Mouse (Mus musculus): ENCODE measurements around the gene Jazf1. TPM values are rescaled to one million over a fixed set of nuclear protein-coding genes. Genes with fewer than 3 reads are reported as not detected.

Jazf1 gene
- polyA plus RNA-seq, 1 experiment from 2014 or later: 24.9 TPM

DNA sequence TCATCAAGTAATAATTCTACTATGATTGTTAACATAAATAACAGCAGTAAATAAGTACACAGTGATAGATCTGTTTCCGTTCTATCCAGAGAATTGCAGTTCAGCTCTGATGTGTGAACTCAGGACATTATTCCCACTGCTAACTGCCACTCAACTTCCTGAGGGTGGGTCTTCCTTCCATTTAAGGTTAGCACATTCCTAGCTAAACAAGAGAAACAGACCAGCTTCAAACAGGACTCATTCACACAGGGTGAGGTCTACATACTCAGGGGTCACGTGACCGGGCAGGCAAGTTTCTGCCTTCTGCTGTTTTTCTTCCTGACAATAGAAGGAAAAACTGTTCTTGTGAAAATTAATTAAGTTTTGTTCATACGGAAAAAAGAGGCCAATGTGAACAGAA, 230.6 kb downstream of the Jazf1 start:
- Histone ChIP-seq H3K4me2 (replicated peaks) (no peak overlapping the region), H3K9me3 (no peaks in the 10 kb centered on the region), H3K4me1 (replicated peaks) (peaks cover 34% of the 10 kb centered on the region), H3K27me3 (0 out of 2 replicates have a peak, but pooled peaks cover 2% of the 10 kb centered on the region), H3K9ac (replicated peaks) (no peak overlapping the region), H3K27ac (no peak overlapping the region), H3K36me3 (no peaks in the 10 kb centered on the region), H3K4me3 (replicated peaks) (no peak overlapping the region)
- ATAC-seq: no peak
- 74% methylated on average over 4 of the region's 4 CpGs for WGBS

DNA sequence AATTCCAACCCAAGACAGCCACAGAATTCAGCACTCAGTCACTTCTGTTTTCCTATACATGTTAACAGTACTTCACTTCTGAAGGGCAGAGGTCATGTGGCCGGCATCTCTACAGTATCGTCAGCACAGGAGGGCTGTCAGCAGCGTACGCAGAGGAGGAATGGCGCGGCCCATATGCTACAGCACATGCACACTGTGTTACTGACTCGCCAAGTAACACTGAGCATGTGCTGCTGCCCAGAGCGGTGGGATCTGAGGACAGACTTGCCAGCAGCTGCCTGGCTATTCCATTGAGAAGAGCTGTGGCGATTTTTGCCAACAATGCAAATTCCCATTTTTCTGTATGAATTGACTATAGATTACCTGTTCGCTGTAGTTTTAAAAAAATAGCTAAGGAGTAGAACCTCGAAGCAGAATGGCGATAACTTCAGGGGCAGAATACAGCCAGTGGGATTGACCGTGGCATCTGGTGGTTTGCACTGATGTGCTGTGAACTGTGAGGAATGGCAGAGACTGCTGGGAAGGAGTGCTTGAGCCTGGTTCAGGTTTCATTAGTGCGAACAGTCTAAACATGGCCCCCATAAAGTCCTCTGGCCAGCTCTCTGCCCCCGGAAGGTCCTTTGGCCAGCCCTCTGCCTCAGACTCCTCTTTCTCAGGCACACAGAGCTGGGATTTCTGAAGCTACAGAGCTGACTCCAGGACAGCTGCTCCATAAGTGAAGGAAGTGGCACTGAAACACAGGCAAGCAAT, 232.1 kb downstream of the Jazf1 start:
- no peaks in the 10 kb centered on the region for H3K9me3 ChIP-seq
- H3K4me2 ChIP-seq (replicated peaks): no peak overlapping the region
- no peaks in the 10 kb centered on the region for H3K36me3 ChIP-seq
- H3K9ac ChIP-seq (replicated peaks): no peak overlapping the region
- 0 out of 2 replicates have a peak, but pooled peaks cover 2% of the 10 kb centered on the region for H3K27me3 ChIP-seq
- WGBS: 85% methylated on average over 15 of the region's 15 CpGs
- H3K27ac ChIP-seq: no peak overlapping the region
- no peak for ATAC-seq
- peaks cover 33% of the 10 kb centered on the region for H3K4me1 ChIP-seq (replicated peaks)
- H3K4me3 ChIP-seq (replicated peaks): no peak overlapping the region

DNA sequence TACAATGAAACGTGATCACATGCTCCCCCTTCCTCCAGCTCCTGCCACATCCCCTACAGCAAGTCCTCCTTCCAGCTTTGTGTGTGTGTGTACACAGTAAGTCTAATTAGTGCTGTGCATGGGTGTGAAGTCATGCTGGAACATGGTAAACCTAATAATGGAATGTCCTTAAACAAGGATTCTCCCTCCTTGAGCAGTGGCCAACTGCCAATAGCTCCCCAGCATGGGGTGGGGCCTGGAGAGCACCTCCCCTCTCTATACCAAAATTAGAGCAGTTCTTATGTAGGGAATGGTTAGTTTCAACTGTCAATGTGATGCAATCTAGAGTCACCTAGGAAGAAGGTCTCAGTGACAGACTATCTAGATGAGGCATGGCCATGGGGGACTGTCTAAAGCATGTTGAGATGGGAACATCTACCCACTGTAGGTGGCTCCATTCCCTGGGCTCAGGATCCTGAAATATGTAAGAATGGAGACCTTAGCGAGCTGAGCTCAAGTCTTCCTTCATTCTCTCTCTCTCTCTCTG, 240.6 kb downstream of the Jazf1 start:
- Histone ChIP-seq H3K27ac (no peak overlapping the region), H3K9me3 (no peaks in the 10 kb centered on the region), H3K36me3 (no peaks in the 10 kb centered on the region), H3K4me2 (replicated peaks) (no peak overlapping the region), H3K4me3 (replicated peaks) (no peak overlapping the region), H3K4me1 (replicated peaks) (peaks cover 33% of the 10 kb centered on the region), H3K27me3 (0 out of 2 replicates have a peak, but pooled peaks cover 3% of the 10 kb centered on the region), H3K9ac (replicated peaks) (no peak overlapping the region)
- ATAC-seq: no peak
- WGBS: 93% methylated on average over 2 of the region's 2 CpGs

DNA sequence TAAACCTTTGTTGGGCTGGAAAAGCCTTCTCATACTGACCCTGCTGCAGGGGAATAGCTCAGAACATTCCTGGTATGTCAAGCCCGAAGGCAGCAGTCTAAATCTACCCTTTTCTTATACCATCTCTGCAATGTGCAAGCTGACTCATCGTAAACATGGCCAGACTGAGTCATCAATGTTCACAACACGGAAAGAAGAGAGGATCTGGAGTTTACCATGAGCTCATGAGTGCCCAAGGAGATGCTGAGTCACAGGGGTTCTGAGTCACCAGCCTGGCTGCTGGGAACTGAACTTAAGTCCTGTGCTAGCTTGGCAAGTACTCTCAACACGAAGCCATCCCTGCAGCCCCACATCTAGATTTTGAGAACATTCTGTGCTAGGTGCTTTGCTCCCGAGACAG, 242.9 kb downstream of the Jazf1 start:
- 0 out of 2 replicates have a peak, but pooled peaks cover 3% of the 10 kb centered on the region for H3K27me3 ChIP-seq
- ATAC-seq: no peak
- 87% methylated on average over 5 of the region's 5 CpGs for WGBS
- H3K9ac ChIP-seq (replicated peaks): no peak overlapping the region
- no peak overlapping the region for H3K4me3 ChIP-seq (replicated peaks)
- no peak overlapping the region for H3K4me2 ChIP-seq (replicated peaks)
- peaks cover 42% of the 10 kb centered on the region for H3K4me1 ChIP-seq (replicated peaks)
- no peaks in the 10 kb centered on the region for H3K9me3 ChIP-seq
- H3K36me3 ChIP-seq: no peaks in the 10 kb centered on the region
- H3K27ac ChIP-seq: peak overlapping the region; percentile 58; the same call in 1 of the 2 replicates

DNA sequence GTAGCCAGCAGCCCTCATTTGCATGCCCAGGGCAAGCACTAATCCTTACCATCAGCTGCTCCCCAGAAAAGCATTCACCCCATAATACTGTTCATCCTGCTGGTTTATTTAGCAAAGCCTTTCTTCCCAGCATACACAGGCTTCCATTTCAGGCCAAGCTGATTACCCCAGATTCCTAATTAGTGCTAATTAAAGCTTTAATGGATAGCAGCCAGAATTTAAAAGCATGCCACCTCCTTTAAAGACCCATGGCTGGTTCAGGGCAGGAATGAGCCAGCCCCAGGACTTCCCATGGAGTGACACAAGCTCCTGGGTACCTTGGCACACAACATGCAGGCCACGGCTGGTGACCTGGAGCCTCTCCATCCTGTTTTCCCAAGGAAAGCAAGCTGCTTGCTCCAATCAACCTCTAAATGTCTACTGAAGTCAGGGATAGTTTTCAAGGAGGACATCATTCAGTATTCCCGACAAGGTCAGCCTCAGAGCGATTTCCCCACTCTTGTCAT, 243.4 kb downstream of the Jazf1 start:
- Histone ChIP-seq H3K4me3 (replicated peaks) (no peak overlapping the region), H3K27ac (peak overlapping the region; percentile 58; the same call in 1 of the 2 replicates), H3K4me2 (replicated peaks) (no peak overlapping the region), H3K36me3 (no peaks in the 10 kb centered on the region), H3K9me3 (no peaks in the 10 kb centered on the region), H3K9ac (replicated peaks) (no peak overlapping the region), H3K4me1 (replicated peaks) (peaks cover 43% of the 10 kb centered on the region), H3K27me3 (0 out of 2 replicates have a peak, but pooled peaks cover 3% of the 10 kb centered on the region)
- peak; percentile 71 for ATAC-seq
- 65% methylated on average over 3 of the region's 3 CpGs for WGBS

DNA sequence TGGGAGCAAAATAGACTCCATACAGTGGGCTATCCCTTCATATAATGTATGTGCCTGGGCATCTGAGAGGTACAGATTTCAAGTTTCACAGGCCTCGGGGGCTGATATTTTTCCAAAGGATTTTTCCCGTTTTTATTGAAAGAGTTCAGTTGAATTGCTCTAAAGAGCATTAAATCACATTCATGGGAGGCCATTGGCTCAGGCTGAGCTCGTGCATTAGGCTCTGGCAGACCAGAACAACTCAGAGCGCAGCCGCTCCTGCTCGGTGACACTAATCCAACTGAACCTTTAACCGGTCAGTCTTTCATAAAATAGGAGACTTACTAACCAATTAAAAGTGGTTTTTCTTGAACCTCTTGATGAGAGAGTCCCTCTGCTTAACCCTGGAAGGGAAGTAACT, 245.4 kb downstream of the Jazf1 start:
- no peaks in the 10 kb centered on the region for H3K9me3 ChIP-seq
- H3K36me3 ChIP-seq: no peaks in the 10 kb centered on the region
- H3K4me1 ChIP-seq (replicated peaks): peaks cover 38% of the 10 kb centered on the region
- H3K9ac ChIP-seq (replicated peaks): no peak overlapping the region
- H3K4me3 ChIP-seq (replicated peaks): no peak overlapping the region
- no peak overlapping the region for H3K4me2 ChIP-seq (replicated peaks)
- H3K27ac ChIP-seq: 0 out of 2 replicates have a peak overlapping the region, but pooled peaks have one; percentile 15
- WGBS: 7% methylated on average over 7 of the region's 7 CpGs
- ATAC-seq: no peak
- H3K27me3 ChIP-seq: 0 out of 2 replicates have a peak, but pooled peaks cover 2% of the 10 kb centered on the region

DNA sequence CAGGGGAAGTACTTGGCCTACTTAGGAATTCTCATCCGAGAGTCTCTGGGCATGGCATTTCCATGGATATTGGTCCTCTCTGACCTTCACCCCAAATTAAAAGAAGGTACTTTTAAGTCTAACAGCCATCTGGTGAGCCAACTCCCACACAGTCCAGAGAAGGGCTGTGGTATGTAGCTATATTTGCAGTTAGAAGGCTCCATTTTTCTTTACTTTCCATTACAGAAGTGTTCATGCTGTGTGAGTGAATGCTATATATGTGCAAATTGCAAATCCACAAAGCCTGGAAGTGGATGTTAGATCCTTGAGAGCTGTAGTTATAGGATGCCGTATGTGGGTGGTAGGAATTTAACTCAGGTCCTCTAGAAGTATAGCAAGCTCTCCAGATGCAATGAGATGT, 245.8 kb downstream of the Jazf1 start:
- H3K4me1 ChIP-seq (replicated peaks): peaks cover 38% of the 10 kb centered on the region
- no peaks in the 10 kb centered on the region for H3K27me3 ChIP-seq
- H3K27ac ChIP-seq: no peak overlapping the region
- no peaks in the 10 kb centered on the region for H3K36me3 ChIP-seq
- no peak overlapping the region for H3K4me3 ChIP-seq (replicated peaks)
- no peak overlapping the region for H3K4me2 ChIP-seq (replicated peaks)
- WGBS: 66% methylated on average over 2 of the region's 2 CpGs
- H3K9me3 ChIP-seq: no peaks in the 10 kb centered on the region
- no peak overlapping the region for H3K9ac ChIP-seq (replicated peaks)
- no peak for ATAC-seq

DNA sequence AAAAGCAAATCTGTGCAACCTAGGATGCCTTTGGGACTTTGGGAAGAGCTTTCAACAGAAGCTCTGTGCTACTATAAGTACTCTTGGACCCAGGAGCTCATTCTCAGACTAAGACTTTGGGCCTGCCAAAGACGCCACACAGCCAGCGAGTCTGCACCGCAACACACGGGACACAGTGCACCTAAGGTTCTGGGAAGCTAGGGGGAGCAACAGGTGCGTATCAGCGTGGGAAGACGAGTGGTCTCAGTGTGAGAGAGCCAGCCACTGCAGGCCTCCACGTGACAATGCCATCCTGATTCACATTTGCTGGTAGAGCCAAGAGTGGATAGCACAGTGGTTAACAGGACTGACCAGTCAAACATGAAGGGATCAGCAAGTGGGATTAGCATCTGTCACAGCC, 249.1 kb downstream of the Jazf1 start:
- 74% methylated on average over 8 of the region's 8 CpGs for WGBS
- Histone ChIP-seq H3K27ac (no peak overlapping the region), H3K4me2 (replicated peaks) (no peak overlapping the region), H3K9me3 (no peaks in the 10 kb centered on the region), H3K9ac (replicated peaks) (no peak overlapping the region), H3K27me3 (no peaks in the 10 kb centered on the region), H3K36me3 (no peaks in the 10 kb centered on the region), H3K4me1 (replicated peaks) (peaks cover 26% of the 10 kb centered on the region), H3K4me3 (replicated peaks) (no peak overlapping the region)
- ATAC-seq: no peak

DNA sequence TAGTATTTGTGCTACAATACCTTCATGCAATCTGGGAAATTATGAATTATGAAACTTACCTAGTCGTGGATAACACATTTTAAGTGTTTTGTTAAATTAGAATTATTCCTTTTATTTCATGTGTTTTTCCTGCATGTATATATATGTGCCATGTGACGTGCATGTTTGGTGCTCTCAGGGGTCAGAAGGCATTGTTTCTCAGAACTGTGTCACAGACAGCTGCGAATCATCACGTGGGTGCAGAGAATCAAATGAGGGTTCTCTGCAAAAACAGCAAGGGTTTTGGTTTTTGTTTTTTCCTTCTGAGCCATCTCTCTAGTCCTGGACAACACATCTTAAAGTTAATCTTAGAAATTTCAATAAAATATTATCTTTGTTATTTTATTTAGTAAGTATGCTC, 250.4 kb downstream of the Jazf1 start:
- Histone ChIP-seq H3K9ac (replicated peaks) (no peak overlapping the region), H3K4me1 (replicated peaks) (peaks cover 18% of the 10 kb centered on the region), H3K4me3 (replicated peaks) (no peak overlapping the region), H3K9me3 (no peaks in the 10 kb centered on the region), H3K4me2 (replicated peaks) (no peak overlapping the region), H3K36me3 (no peaks in the 10 kb centered on the region), H3K27ac (no peak overlapping the region), H3K27me3 (no peaks in the 10 kb centered on the region)
- ATAC-seq: no peak
- 86% methylated on average over 4 of the region's 4 CpGs for WGBS

DNA sequence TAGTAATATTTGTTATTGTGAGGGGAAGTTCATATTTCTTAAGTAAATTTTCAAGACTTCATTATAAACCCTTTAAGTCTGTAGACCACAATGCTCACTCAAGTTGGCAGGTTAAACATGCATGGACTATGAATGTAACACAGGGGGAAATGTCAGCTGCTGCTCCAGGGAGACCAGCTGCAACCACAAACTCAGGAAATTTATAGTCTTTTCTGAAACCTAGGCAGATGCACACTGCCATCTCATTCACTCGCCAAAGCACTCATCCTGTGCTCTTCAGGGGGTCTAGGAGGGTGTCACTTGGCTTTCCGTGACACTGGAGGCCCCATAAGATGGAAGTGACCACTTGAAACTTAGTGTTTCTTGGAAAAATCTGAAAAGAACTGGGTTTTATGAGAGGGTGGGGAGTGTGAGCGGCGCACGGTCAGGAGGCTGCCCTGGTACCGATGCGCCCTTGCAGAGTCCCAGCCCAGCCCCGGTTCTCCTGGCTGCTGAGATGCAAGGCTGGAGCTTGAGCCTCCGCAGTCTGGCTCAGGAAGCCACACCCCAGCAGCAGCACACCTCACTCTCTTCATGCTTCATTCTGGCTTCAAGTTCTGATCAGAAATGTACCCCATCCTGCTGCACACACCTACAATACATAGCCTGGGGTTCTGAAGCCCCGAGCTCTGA, 251.1 kb downstream of the Jazf1 start:
- Histone ChIP-seq H3K27me3 (no peaks in the 10 kb centered on the region), H3K27ac (no peak overlapping the region), H3K4me1 (replicated peaks) (peaks cover 13% of the 10 kb centered on the region; the same call in 1 of the 2 replicates), H3K4me3 (replicated peaks) (no peak overlapping the region), H3K36me3 (no peaks in the 10 kb centered on the region), H3K4me2 (replicated peaks) (no peak overlapping the region), H3K9ac (replicated peaks) (no peak overlapping the region), H3K9me3 (no peaks in the 10 kb centered on the region)
- no peak for ATAC-seq
- 91% methylated on average over 10 of the region's 10 CpGs for WGBS

DNA sequence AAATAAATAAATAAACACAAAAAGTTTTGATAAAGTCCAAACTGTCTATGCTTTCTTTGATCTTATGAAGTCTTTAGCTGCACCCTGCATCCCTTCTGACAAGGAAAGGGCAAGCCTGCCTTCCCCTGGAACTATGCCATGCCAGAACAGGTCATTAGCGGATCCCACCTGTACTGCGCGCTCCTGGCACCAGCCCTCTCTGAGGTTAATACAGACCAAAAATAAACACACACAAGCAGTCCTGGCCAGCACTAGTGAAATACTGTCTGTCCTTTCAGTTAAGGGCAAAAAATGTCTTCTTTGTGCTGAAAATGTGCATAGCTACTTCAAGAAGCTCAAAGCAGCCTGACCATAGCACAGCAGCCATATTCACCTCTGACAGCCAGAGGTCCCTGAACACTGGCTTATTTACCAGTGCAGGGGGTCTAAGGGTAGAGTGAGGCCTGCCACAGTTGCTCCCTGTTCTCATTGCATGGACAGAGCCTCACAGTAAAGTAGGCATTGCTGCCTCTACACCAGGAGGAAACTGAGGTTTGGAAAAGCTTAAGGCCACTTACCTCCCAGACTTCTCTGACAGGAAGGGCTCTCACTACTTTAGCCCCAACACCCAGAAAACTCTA, 263.1 kb downstream of the Jazf1 start:
- Histone ChIP-seq H3K27ac (no peak overlapping the region), H3K4me2 (replicated peaks) (no peak overlapping the region), H3K4me3 (replicated peaks) (no peak overlapping the region), H3K9me3 (no peaks in the 10 kb centered on the region), H3K9ac (replicated peaks) (no peak overlapping the region), H3K36me3 (no peaks in the 10 kb centered on the region), H3K27me3 (no peaks in the 10 kb centered on the region), H3K4me1 (replicated peaks) (0 out of 2 replicates have a peak, but pooled peaks cover 7% of the 10 kb centered on the region)
- WGBS: 93% methylated on average over 3 of the region's 3 CpGs
- ATAC-seq: no peak

DNA sequence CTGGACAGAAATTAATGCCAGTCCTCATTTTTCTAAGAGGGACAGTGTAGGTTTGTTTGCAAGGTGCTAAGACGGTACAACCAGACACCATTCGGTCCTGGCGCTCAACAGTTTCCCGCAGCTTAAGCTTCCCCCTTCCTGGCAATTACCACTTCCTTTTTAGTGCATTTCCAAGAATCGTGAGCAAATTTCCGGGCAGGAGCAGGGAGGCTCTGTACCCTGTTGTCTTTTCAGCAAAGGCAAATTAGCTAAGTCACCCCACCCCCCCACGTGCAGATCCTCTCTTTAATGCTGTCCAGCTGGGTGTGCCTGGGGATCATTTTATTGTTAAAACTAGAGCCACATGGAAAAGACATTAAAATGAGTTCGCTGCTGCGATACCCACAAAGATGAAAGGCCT, 266.2 kb downstream of the Jazf1 start:
- Histone ChIP-seq H3K36me3 (no peaks in the 10 kb centered on the region), H3K4me1 (replicated peaks) (peaks cover 14% of the 10 kb centered on the region), H3K27ac (no peak overlapping the region), H3K4me2 (replicated peaks) (no peak overlapping the region), H3K9ac (replicated peaks) (no peak overlapping the region), H3K9me3 (no peaks in the 10 kb centered on the region), H3K27me3 (no peaks in the 10 kb centered on the region), H3K4me3 (replicated peaks) (no peak overlapping the region)
- no peak for ATAC-seq
- 55% methylated on average over 9 of the region's 9 CpGs for WGBS
